Mouse (Mus musculus): ENCODE data around the gene Ndufb2. TPM values are rescaled to one million over a fixed set of nuclear protein-coding genes. Genes with fewer than 3 reads are reported as not detected.

Ndufb2 gene
- total RNA-seq, 2 experiments from 2014 or later = 146 to 170 TPM

- intact Hi-C loops (cut with DNase I) = no loop called here
- no peak for DNase-seq
Measured at GRCm38 (mm10) chr6:39574951-39575350, 17.4 kb upstream of the Ndufb2 start.

- no peak for DNase-seq
- intact Hi-C loops (cut with DNase I) = no loop called here
Measured at GRCm38 (mm10) chr6:39579552-39579951, 12.8 kb upstream of the Ndufb2 start.

- intact Hi-C loops (cut with DNase I) = no loop called here
- DNase-seq = no peak
Measured at GRCm38 (mm10) chr6:39580558-39580957, 11.8 kb upstream of the Ndufb2 start.

DNA sequence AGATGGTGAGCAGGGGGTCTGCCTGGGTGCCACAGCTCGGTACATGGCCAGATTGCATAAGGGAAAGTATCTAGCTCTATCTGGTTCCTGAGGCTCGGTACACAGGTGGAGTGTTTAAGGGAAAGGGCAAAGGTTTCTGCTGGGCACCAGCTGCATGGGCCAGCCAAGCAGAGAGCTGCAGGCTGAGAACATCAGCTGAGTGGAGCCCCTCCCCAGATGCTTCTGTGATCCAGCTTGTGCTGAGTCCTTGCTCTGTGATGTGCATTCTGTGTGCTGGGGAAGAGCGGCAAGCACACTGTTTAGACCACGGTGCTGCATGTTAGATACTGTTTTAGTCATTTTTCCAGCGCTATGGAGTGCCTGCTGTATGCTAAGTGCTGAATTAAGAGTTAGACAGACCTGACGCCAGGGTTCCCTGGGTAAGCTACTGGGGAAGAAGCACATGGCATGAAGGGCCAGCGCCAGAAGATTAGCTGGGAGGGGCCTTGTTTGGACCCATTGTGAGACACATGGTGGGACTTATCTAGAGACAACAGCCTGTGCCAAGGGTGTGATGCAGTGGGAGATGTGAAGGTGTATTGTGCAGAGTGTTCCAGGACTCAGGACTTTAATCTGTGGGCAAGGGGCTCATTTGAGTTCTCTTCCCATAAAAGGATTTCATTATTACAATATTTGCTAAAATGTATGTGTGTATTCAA, 11.1 kb upstream of the Ndufb2 start:
- intact Hi-C loops (cut with DNase I) = no loop called here
- no peak for DNase-seq

DNA sequence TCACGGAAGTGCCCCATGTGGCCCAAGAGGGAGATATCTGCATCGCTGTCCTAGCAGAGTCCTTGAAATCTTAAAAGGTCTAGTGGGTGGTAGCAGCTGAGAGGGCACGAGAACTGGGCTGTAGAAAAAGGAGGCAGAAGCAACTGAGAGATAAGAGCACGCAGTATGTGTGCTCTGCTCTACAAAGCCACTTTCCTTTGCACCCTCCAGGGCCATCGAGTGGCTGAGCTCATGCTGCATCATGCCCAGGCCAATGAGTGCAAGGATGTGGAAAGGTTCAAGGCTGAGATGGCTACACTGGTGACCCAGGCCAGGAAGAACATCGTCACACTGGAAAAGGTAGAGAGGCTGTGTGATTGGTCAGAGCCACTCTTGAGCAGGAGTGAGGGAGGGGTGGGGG, 6.9 kb upstream of the Ndufb2 start, which contains the start of gene Gm42420:
Gene Gm42420 (plus strand): TSS at position 237 of the 400 bp plus-strand sequence.
- no peak for DNase-seq
- intact Hi-C loops (cut with DNase I) = no loop called here

- DNase-seq = no peak
- intact Hi-C loops (cut with DNase I) = loop anchor here (10.0 kb wide), 1 partner anchor 803 kb away; no protein-coding TSS in a partner anchor
Measured at GRCm38 (mm10) chr6:39591481-39591880, 893 bp upstream of the Ndufb2 start.

DNA sequence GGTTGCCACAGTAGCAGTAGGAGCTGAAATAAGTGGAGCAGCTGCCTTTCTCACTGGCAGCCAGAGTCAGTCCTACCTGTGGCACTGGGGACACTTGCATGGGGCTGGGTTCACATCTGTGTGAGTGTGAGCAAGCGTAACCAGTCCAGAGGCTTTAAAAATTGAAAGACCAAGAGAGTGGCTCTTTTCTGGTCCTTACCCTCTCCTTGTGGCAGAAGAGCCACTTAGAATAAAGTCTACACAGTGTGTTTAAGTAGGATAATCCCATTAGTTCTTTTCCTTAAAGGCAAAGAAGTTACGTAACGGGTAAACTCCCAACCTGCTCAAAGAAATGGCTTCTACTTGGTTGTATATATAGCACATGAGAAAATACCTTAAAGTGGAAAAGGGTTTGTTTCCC, 8.5 kb downstream of the Ndufb2 start:
- intact Hi-C loops (cut with DNase I) = no loop called here
- no peak for DNase-seq

GRCm38 (mm10) chr6:39601828-39602227, 9.5 kb downstream of the Ndufb2 start:
- intact Hi-C loops (cut with DNase I) = no loop called here

DNA sequence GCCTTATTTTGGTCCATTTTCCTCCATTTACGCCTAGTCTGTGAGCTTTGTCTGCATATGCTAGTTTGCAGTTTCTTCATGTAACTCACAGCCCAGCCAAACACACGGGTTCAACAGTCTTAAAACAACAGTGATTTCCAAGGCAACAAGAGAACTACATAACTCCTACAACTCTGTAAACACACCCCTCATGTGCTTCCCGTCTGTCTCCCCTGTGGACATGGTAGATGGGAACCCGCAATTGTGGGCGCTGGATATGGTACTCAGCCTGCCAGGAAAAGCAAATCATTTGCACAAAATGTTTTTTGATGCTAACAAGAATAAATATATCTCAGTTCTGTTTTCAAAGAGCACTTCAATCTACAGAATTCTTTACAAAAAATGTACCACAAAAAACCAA, 12.2 kb downstream of the Ndufb2 start:
- DNase-seq = no peak
- intact Hi-C loops (cut with DNase I) = no loop called here

More at GRCm38 (mm10) chr6:39601828-39602227, 9.5 kb downstream of the Ndufb2 start:
- DNase-seq = no peak

- intact Hi-C loops (cut with DNase I) = no loop called here
- no peak for DNase-seq
Measured at GRCm38 (mm10) chr6:39606056-39606455, 13.7 kb downstream of the Ndufb2 start.

GRCm38 (mm10) chr6:39606862-39607261, 14.5 kb downstream of the Ndufb2 start:
- no peak for DNase-seq
- intact Hi-C loops (cut with DNase I) = no loop called here

- DNase-seq = no peak
- intact Hi-C loops (cut with DNase I) = no loop called here
Measured at GRCm38 (mm10) chr6:39607365-39607764, 15.0 kb downstream of the Ndufb2 start.

DNA sequence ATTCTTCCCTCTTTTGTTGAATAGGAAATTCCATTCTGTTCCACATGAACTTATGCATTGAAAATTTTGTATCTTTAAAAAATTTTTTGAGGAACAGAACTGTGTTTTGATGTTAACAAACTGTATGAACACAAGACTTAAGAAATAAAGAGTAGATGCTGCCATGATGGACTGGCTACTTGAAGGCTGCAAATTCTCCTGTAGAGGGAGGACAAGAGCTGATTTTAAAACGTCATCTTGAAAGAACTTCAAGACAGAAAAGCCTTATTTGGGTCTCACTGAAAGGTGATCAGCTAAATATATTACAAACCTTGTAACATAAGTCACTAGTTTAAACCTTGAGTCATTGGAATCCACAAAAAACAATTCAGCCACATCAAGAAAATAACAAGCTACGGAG, 17.8 kb downstream of the Ndufb2 start:
- intact Hi-C loops (cut with DNase I) = no loop called here

DNA sequence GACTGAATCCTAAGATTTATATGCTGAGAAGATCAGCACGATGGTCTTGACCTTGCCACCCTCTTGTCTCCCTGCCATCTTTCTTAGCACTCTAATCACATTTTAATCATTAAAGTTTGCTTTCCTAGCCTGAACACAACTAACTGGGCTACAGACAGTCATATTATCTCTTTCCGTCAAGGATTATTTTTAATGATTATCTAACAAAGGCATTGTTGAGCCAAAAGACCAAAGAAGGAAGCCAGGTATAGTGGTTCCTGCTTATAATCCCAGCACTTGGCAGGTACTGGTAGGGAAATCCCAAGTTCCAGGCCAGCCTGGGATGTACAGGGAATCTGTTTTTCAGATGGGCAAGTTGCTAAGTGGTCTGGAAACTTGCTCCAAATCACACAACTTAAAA, 18.9 kb downstream of the Ndufb2 start:
- intact Hi-C loops (cut with DNase I) = no loop called here

More for the DNA sequence above, 17.8 kb downstream of the Ndufb2 start:
- no peak for DNase-seq

More for the DNA sequence above, 18.9 kb downstream of the Ndufb2 start:
- no peak for DNase-seq

Other genes starting within 250 kb of the Ndufb2 start
- gene Slc37a3, start 214.9 kb upstream of the Ndufb2 start, total RNA-seq (2021) = 10 to 100 TPM; 76.0 to 82.0 TPM
- not detected for gene Rab19, start 211.4 kb upstream of the Ndufb2 start, total RNA-seq (2021)
- 100 to 1,000 TPM; 178 to 181 TPM for gene Mkrn1, start 172.1 kb upstream of the Ndufb2 start, total RNA-seq (2021)
- 10 to 100 TPM; 25.9 to 27.0 TPM for gene Dennd2a, start 34.7 kb upstream of the Ndufb2 start, total RNA-seq (2021)
- gene Adck2, start 18.7 kb upstream of the Ndufb2 start, total RNA-seq (2021) = 10 to 100 TPM; 31.2 to 33.2 TPM
- gene Gm42420, start 6.8 kb upstream of the Ndufb2 start, total RNA-seq (2021) = under 1 TPM in 1 of 2 experiments, not detected in 1; 0.77 TPM
- 10 to 100 TPM; 67.1 to 75.6 TPM for gene Braf, start 132.9 kb downstream of the Ndufb2 start, total RNA-seq (2021)
- gene Mrps33, start 218.4 kb downstream of the Ndufb2 start, total RNA-seq (2021) = 10 to 100 TPM; 81.4 to 95.0 TPM